Mouse (Mus musculus): ENCODE data around the gene Dennd2d.

Dennd2d gene

GRCm38 (mm10) chr3:106482281-106483081 lies at the start of gene Dennd2d:
Gene Dennd2d, plus strand, starts transcription at chr3:106482405.
- DNase-seq: peak; percentile 51

- DNase-seq: no peak
Measured at GRCm38 (mm10) chr3:106448571-106448970, 33.6 kb upstream of the Dennd2d start.

- no peak for DNase-seq
Measured at GRCm38 (mm10) chr3:106448995-106449394, 33.2 kb upstream of the Dennd2d start.

- DNase-seq: no peak
Measured at GRCm38 (mm10) chr3:106449567-106449966, 32.6 kb upstream of the Dennd2d start.

GRCm38 (mm10) chr3:106452616-106453015 lies 29.6 kb upstream of the Dennd2d start:
- no peak for DNase-seq

GRCm38 (mm10) chr3:106457298-106457869 lies 24.8 kb upstream of the Dennd2d start:
- no peak for DNase-seq

GRCm38 (mm10) chr3:106462059-106462470 lies 20.1 kb upstream of the Dennd2d start:
- no peak for DNase-seq

GRCm38 (mm10) chr3:106462493-106462892 lies 19.7 kb upstream of the Dennd2d start:
- DNase-seq: no peak

GRCm38 (mm10) chr3:106464750-106465149 lies 17.5 kb upstream of the Dennd2d start:
- no peak for DNase-seq

GRCm38 (mm10) chr3:106474210-106474609 lies 8.0 kb upstream of the Dennd2d start:
- DNase-seq: no peak

GRCm38 (mm10) chr3:106476863-106477262 lies 5.3 kb upstream of the Dennd2d start:
- DNase-seq: no peak

- DNase-seq: no peak
Measured at GRCm38 (mm10) chr3:106483297-106483696, 1.1 kb downstream of the Dennd2d start.

- no peak for DNase-seq
Measured at GRCm38 (mm10) chr3:106483796-106484405, 1.7 kb downstream of the Dennd2d start.

- no peak for DNase-seq
Measured at GRCm38 (mm10) chr3:106484861-106485260, 2.7 kb downstream of the Dennd2d start.

GRCm38 (mm10) chr3:106485810-106486209 lies 3.6 kb downstream of the Dennd2d start:
- no peak for DNase-seq

- DNase-seq: no peak
Measured at GRCm38 (mm10) chr3:106487551-106487950, 5.3 kb downstream of the Dennd2d start.

- no peak for DNase-seq
Measured at GRCm38 (mm10) chr3:106490239-106490638, 8.0 kb downstream of the Dennd2d start.

GRCm38 (mm10) chr3:106492723-106493122 lies 10.5 kb downstream of the Dennd2d start:
- DNase-seq: no peak

GRCm38 (mm10) chr3:106493202-106493601 lies 11.0 kb downstream of the Dennd2d start:
- no peak for DNase-seq

GRCm38 (mm10) chr3:106493882-106494281 lies 11.7 kb downstream of the Dennd2d start:
- no peak for DNase-seq

- DNase-seq: peak; percentile 39
Measured at GRCm38 (mm10) chr3:106494417-106494950, 12.3 kb downstream of the Dennd2d start.

GRCm38 (mm10) chr3:106495346-106496044 lies 13.3 kb downstream of the Dennd2d start:
- DNase-seq: no peak

All from liver (tissue).